Mouse (Mus musculus) thymus, adult 2 months (tissue): ENCODE measurements around the gene Afg1l. TPM values are rescaled to one million over a fixed set of nuclear protein-coding genes. Genes with fewer than 3 reads are reported as not detected.
A peak's percentile ranks its signal among the peaks of the same experiment; 100 is the strongest.

Experiments
- DNase-seq: peaks from one replicate; pipeline ENCODE4 v3.0.0; 2021
- H3K27ac ChIP-seq: fragments of 200-500 bp; 2 replicates; pipeline ENCODE4 v1.5.1; 2012; ENCODE audit warnings: low read length, control low read depth; ENCODE audit not compliant: control insufficient read depth, insufficient read depth
- H3K27me3 ChIP-seq: fragments of 200-500 bp; 2 replicates; pipeline ENCODE4 v1.6.1; 2012; ENCODE audit warnings: mild to moderate bottlenecking, low read length, moderate library complexity, mixed read lengths; ENCODE audit not compliant: control insufficient read depth, insufficient read depth
- H3K36me3 ChIP-seq: fragments of 200-500 bp; 2 replicates; pipeline ENCODE4 v1.6.1; 2012; ENCODE audit warnings: mild to moderate bottlenecking, low read length, moderate library complexity; ENCODE audit not compliant: control insufficient read depth, insufficient read depth
- H3K4me1 ChIP-seq: fragments of 200-500 bp; replicated peaks from 2 replicates; pipeline ENCODE4 v1.6.1; 2012; ENCODE audit warnings: low read length; ENCODE audit not compliant: control insufficient read depth, insufficient read depth
- H3K4me3 ChIP-seq: fragments of 200-500 bp; 2 replicates; pipeline ENCODE4 v1.5.1; 2012; ENCODE audit warnings: mild to moderate bottlenecking, low read length, control low read depth, moderate library complexity; ENCODE audit not compliant: control insufficient read depth, insufficient read depth
- CTCF ChIP-seq: fragments of 200-500 bp; IDR thresholded peaks from 2 replicates; pipeline ENCODE4 v1.5.1; 2012; ENCODE audit warnings: mild to moderate bottlenecking, control low read depth, low read length, moderate library complexity, borderline replicate concordance; ENCODE audit not compliant: control insufficient read depth, poor library complexity, insufficient read depth; ENCODE audit errors: extremely low read depth
- POLR2A ChIP-seq: fragments of 200-500 bp; IDR thresholded peaks from 2 replicates; pipeline ENCODE4 v1.6.1; 2012; ENCODE audit warnings: mild to moderate bottlenecking, low read length, control low read depth, moderate library complexity; ENCODE audit not compliant: control insufficient read depth, poor library complexity, insufficient read depth; ENCODE audit errors: extremely low read depth
- WGBS: fragments of 180-500 bp; shearing (Covaris S2); methylation state at CpG from one replicate; pipeline ENCODE4 v1.1.7; 2018; 5-methylcytosine and 5-hydroxymethylcytosine counted together
- polyA plus RNA-seq: library from polyadenylated mRNA; depleted of rRNA; stranded (reverse); fragments of >200 nt; gene quantifications from 2 replicates; pipeline ENCODE4 v1.2.3, GENCODE M21; 2012

Gene Afg1l
- polyA plus RNA-seq, 1 experiment: 3.7 TPM

- Histone ChIP-seq H3K4me1 (no peaks in the 10 kb centered on the region), H3K4me3 (no peak overlapping the region), H3K36me3 (no peaks in the 10 kb centered on the region), H3K27me3 (no peaks in the 10 kb centered on the region), H3K27ac (no peak overlapping the region)
- DNase-seq: no peak
- WGBS: 94% methylated on average over 6 of the region's 6 CpGs
- TF ChIP-seq POLR2A: no peak
- no peak for TF ChIP-seq CTCF
Measured at GRCm38 (mm10) chr10:42383708-42384107, 94.7 kb downstream of the Afg1l start.

GRCm38 (mm10) chr10:42364216-42364615 is 114.1 kb downstream of the Afg1l start:
- Histone ChIP-seq H3K4me3 (no peak overlapping the region), H3K27ac (no peak overlapping the region), H3K27me3 (no peaks in the 10 kb centered on the region), H3K4me1 (no peaks in the 10 kb centered on the region), H3K36me3 (no peaks in the 10 kb centered on the region)
- 95% methylated on average over 10 of the region's 10 CpGs for WGBS
- TF ChIP-seq POLR2A: no peak
- no peak for TF ChIP-seq CTCF
- no peak for DNase-seq

GRCm38 (mm10) chr10:42355980-42356379 is 122.4 kb downstream of the Afg1l start:
- no peak for TF ChIP-seq CTCF
- no peak for TF ChIP-seq POLR2A
- Histone ChIP-seq H3K4me3 (no peak overlapping the region), H3K27me3 (no peaks in the 10 kb centered on the region), H3K4me1 (no peaks in the 10 kb centered on the region), H3K27ac (no peak overlapping the region), H3K36me3 (no peaks in the 10 kb centered on the region)
- WGBS: 93% methylated on average over 3 of the region's 3 CpGs
- peak; percentile 25 for DNase-seq

- no peaks in the 10 kb centered on the region for H3K36me3 ChIP-seq
- WGBS: 94% methylated on average over 5 of the region's 5 CpGs
- TF ChIP-seq POLR2A: no peak
- no peak for TF ChIP-seq CTCF
- no peak for DNase-seq
- H3K4me1 ChIP-seq: no peaks in the 10 kb centered on the region
- H3K27me3 ChIP-seq: no peaks in the 10 kb centered on the region
- H3K4me3 ChIP-seq: no peak overlapping the region
- no peak overlapping the region for H3K27ac ChIP-seq
Measured at GRCm38 (mm10) chr10:42347986-42348385, 130.4 kb downstream of the Afg1l start.

- Histone ChIP-seq H3K27me3 (no peaks in the 10 kb centered on the region), H3K4me3 (no peak overlapping the region), H3K4me1 (no peaks in the 10 kb centered on the region), H3K36me3 (no peaks in the 10 kb centered on the region), H3K27ac (no peak overlapping the region)
- WGBS: 83% methylated on average over 5 of the region's 5 CpGs
- no peak for DNase-seq
- no peak for TF ChIP-seq CTCF
- no peak for TF ChIP-seq POLR2A
Measured at GRCm38 (mm10) chr10:42347127-42347526, 131.2 kb downstream of the Afg1l start.

GRCm38 (mm10) chr10:42346179-42346877 is 132.0 kb downstream of the Afg1l start:
- no peak overlapping the region for H3K27ac ChIP-seq
- H3K4me3 ChIP-seq: no peak overlapping the region
- no peak for DNase-seq
- H3K4me1 ChIP-seq: no peaks in the 10 kb centered on the region
- H3K27me3 ChIP-seq: no peaks in the 10 kb centered on the region
- H3K36me3 ChIP-seq: no peaks in the 10 kb centered on the region
- TF ChIP-seq POLR2A: no peak
- TF ChIP-seq CTCF: no peak
- WGBS: 90% methylated on average over 12 of the region's 12 CpGs
